ENCODE assay signal across 12 mouse cellular contexts in genomic region chr4:59244791-59245555, GRCm38 (mm10). TPM values are rescaled to one million over a fixed set of nuclear protein-coding genes. Genes with fewer than 3 reads are reported as not detected.
DNase-seq lines count a peak whose midpoint lies in the region; ATAC-seq and TF ChIP-seq lines count a peak whose summit lies in the region.
"Had no signal": no experiment of that assay in that cellular context is flagged by ENCODE, and none has a peak within 500 bp of the region (broad histone marks: within the 10 kb centered on the region; RNA-seq: fewer than 3 reads in every experiment).

No protein-coding gene starts in this region.

- H3K4me2 ChIP-seq in heart, embryonic 16.5 days (ENCODE audit: low read depth, low read length): no peak overlapping the region
- no peak overlapping the region for H3K4me2 ChIP-seq in intestine, embryonic 16.5 days (ENCODE audit: low read depth, low read length)
- H3K4me2 ChIP-seq: hindbrain, embryonic 14.5 days; lung, embryonic 15.5 days had no signal

- H3K27me3 ChIP-seq in heart, embryonic 16.5 days (ENCODE audit: control insufficient read depth, insufficient read depth, low read length): no peaks in the 10 kb centered on the region
- H3K27me3 ChIP-seq in intestine, embryonic 16.5 days (replicated peaks; ENCODE audit: control insufficient read depth, insufficient read depth, low read length): no peaks in the 10 kb centered on the region
- H3K27me3 ChIP-seq: lung, embryonic 15.5 days had no signal

- no peak for ATAC-seq in heart, embryonic 16.5 days (replicated peaks; ENCODE audit: extremely low read depth, insufficient read depth, low FRiP score)
- ATAC-seq in intestine, embryonic 16.5 days: peak; percentile 88
- peak; percentile 16; the same call in 1 of the 2 replicates for ATAC-seq in megakaryocyte, adult 5-6 weeks (ENCODE audit: poor library complexity, severe bottlenecking)

- WGBS in heart, embryonic 16.5 days: 56% methylated on average over 7 of the region's 7 CpGs
- WGBS in intestine, embryonic 16.5 days: 56% methylated on average over 7 of the region's 7 CpGs

- no peak for TF ChIP-seq CTCF in bone marrow macrophage, adult 2 months (IDR thresholded peaks at IDR 0.05; ENCODE audit: low read depth, low read length)

- no peak overlapping the region for H3K9ac ChIP-seq in heart, embryonic 16.5 days (ENCODE audit: low read length)
- no peak overlapping the region for H3K9ac ChIP-seq in intestine, embryonic 16.5 days (ENCODE audit: low read depth, low read length)
- H3K9ac ChIP-seq: hindbrain, embryonic 14.5 days; lung, embryonic 15.5 days had no signal

- peak overlapping the region; percentile 13; the same call in 1 of the 2 replicates for H3K27ac ChIP-seq in heart, embryonic 16.5 days (ENCODE audit: low read length)
- H3K27ac ChIP-seq in bone marrow macrophage, adult 2 months (ENCODE audit: insufficient read depth, low read depth, low read length): peak overlapping the region; percentile 37
- peak overlapping the region; percentile 82 for H3K27ac ChIP-seq in intestine, embryonic 16.5 days (ENCODE audit: low read length)
- H3K27ac ChIP-seq: hindbrain, embryonic 14.5 days; lung, embryonic 15.5 days had no signal

- no peaks in the 10 kb centered on the region for H3K36me3 ChIP-seq in heart, embryonic 16.5 days (ENCODE audit: control insufficient read depth, insufficient read depth)
- no peaks in the 10 kb centered on the region for H3K36me3 ChIP-seq in intestine, embryonic 16.5 days (ENCODE audit: control insufficient read depth, insufficient read depth, low read length)
- H3K36me3 ChIP-seq: lung, embryonic 15.5 days had no signal

- H3K4me3 ChIP-seq in heart, embryonic 16.5 days (ENCODE audit: low read length): no peak overlapping the region
- no peak overlapping the region for H3K4me3 ChIP-seq in bone marrow macrophage, adult 2 months (ENCODE audit: insufficient read depth, low read length)
- H3K4me3 ChIP-seq in intestine, embryonic 16.5 days (ENCODE audit: low read length): no peak overlapping the region
- H3K4me3 ChIP-seq: lung, embryonic 15.5 days had no signal

- no peaks in the 10 kb centered on the region for H3K4me1 ChIP-seq in heart, embryonic 16.5 days (ENCODE audit: control insufficient read depth, insufficient read depth, low read length)
- H3K4me1 ChIP-seq in bone marrow macrophage, adult 2 months (ENCODE audit: control insufficient read depth, insufficient read depth, low read length): peaks cover 16% of the 10 kb centered on the region
- H3K4me1 ChIP-seq in intestine, embryonic 16.5 days (ENCODE audit: control insufficient read depth, insufficient read depth, low read length): 0 out of 2 replicates have a peak, but pooled peaks cover 11% of the 10 kb centered on the region
- H3K4me1 ChIP-seq: lung, embryonic 15.5 days had no signal

- TF ChIP-seq POLR2A in bone marrow macrophage, adult 2 months (IDR thresholded peaks at IDR 0.05; ENCODE audit: borderline replicate concordance, low read depth, low read length): no peak

- no peak for DNase-seq in heart, adult 18-20 months
- DNase-seq in left cerebral cortex, adult 9 months (ENCODE audit: low spot score in 2 of 2): no peak
- DNase-seq in urinary bladder, adult 18-20 months (ENCODE audit: low spot score in 2 of 2): no peak
- no peak for DNase-seq in spleen, adult 18-20 months
- DNase-seq: gastrocnemius, postnatal 25 days; layer of hippocampus, adult 9-11 months had no signal

- 0 out of 2 replicates have a peak, but pooled peaks cover 3% of the 10 kb centered on the region for H3K9me3 ChIP-seq in heart, embryonic 16.5 days (replicated peaks; ENCODE audit: control insufficient read depth, low read length)
- H3K9me3 ChIP-seq in intestine, embryonic 16.5 days (ENCODE audit: control insufficient read depth, low read length): no peaks in the 10 kb centered on the region
- H3K9me3 ChIP-seq: lung, embryonic 15.5 days had no signal

RNA-seq across cellular contexts. Expression of gene Ugcg, which starts 55.9 kb away (rescaled TPM):
- polyA plus RNA-seq in heart, embryonic 16.5 days (2015; fragmentation: Nextera tagmentation; extraction: Ambion mirVana): 6.6 and 8.0 TPM in 2 replicates
- total RNA-seq in heart, adult 18-20 months (2021): 10 to 100 TPM; 11.7 to 14.6 TPM
- 22.3 and 24.0 TPM in 2 replicates for polyA plus RNA-seq in bone marrow macrophage, adult 2 months (2012; ENCODE audit: insufficient read depth, insufficient read length, missing spikeins)
- 6.9 and 7.8 TPM in 2 replicates for polyA plus RNA-seq in intestine, embryonic 16.5 days (2015; fragmentation: Nextera tagmentation; extraction: Ambion mirVana)
- total RNA-seq in megakaryocyte, adult 5-6 weeks (2015): 47.6 and 53.4 TPM in 2 replicates
- 28.9 and 32.8 TPM in 2 replicates for total RNA-seq in megakaryocyte, adult 5-6 weeks (2017)

Comparison
In these comparisons a context has a peak if more than half of its experiments do, and no peak if none do; other contexts are left out.
1. H3K27ac ChIP-seq: peak in every context shown above with its lines; median percentile 82 in intestine, embryonic 16.5 days; 37 in bone marrow macrophage, adult 2 months; 13 in heart, embryonic 16.5 days.